Mouse (Mus musculus): ENCODE results near the gene Gm11032.

DNA sequence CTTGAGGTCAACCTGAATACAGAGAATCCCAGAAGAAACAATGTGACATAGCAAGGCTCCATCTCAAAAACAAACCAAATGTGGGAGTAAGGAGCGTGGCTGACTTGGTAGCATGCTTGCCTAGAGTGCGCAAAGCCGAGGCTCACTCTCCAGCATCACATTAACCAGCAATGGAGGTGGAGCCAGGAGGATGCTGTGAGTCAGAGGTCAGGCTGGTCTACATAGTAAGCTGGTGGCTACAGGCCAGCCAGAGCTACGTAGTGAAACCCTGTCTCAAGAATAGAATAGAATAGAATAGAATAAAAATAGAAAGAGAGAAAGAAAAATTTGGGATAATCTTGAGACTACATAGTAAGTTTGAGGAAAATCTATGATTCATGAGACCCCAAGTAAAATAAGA, 2.0 kb downstream of the Gm11032 start:
- no peak for TF ChIP-seq POLR2A (IDR thresholded peaks at IDR 0.05; ENCODE audit: low read depth, low read length)
- TF ChIP-seq CTCF (IDR thresholded peaks at IDR 0.05; ENCODE audit: extremely low read depth, insufficient read length, insufficient replicate concordance, low read depth, low read length) = no peak

All from small intestine, adult 2 months (tissue).